Mouse (Mus musculus): ENCODE data around the gene Stx5a.

GRCm38 (mm10) chr19:8726609-8727390, 14.4 kb upstream of the Stx5a start:
- TF ChIP-seq CTCF (IDR thresholded peaks at IDR 0.05; ENCODE audit: low read depth): no peak
- no peak for TF ChIP-seq EP300 (optimal IDR thresholded peaks at IDR 0.05)

Data from stomach, postnatal 0 days (tissue).